Comparison of ENCODE assay signal across 8 mouse cellular contexts in the genomic region with DNA sequence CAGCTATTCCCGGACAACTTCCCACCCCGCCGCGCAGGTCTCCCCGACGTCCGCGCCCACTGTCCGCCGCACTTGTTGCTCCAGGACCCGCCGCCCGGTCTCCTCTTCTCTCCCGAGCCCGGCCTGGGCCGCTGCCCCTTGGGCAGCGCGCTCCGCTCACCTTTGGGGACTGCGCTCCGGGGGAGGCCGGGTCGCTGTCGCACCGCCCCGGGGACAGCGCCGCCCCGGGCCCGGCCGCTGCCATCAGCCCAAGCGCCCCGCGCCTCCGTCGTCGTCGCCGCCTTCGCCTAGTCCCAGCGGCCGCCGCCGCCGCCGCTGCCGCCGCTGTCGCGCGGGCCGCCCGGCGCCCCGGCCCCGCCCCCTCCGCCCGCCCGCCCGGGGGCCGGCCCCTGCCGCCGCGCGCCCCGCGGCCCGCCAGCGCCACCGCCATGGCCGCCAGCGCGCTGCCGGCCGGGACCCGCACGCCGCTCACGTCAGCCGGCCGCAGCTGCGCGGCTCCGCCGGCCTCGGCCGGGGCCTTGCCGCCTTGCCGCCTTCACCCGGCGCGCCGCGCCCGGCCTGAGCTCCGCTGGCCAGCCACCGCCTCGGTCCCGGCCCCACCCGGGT. TPM values are rescaled to one million over a fixed set of nuclear protein-coding genes. Genes with fewer than 3 reads are reported as not detected.
DNase-seq lines count a peak whose midpoint lies in the region; ATAC-seq lines count a peak whose summit lies in the region.
"Not testable (repeated sequence)": the region's sequence is repeated elsewhere in the genome, so short reads cannot be mapped to it uniquely, and the experiment has no call there.

Gene Phf10, minus strand, starts transcription at position 323 of the 606 bp plus-strand sequence.

- peak; percentile 84 for ATAC-seq in hindbrain, embryonic 14.5 days (ENCODE audit: low FRiP score)

- not testable (repeated sequence) for H3K9me3 ChIP-seq in hindbrain, embryonic 14.5 days (ENCODE audit: control insufficient read depth, low read length)

- H3K27ac ChIP-seq in hindbrain, embryonic 14.5 days, result not testable (repeated sequence)

- H3K4me2 ChIP-seq in hindbrain, embryonic 14.5 days (replicated peaks), result peak within 1 kb of the TSS; percentile 99

- under 1% methylated on average over 48 of the region's 100 CpGs for WGBS in hindbrain, embryonic 14.5 days

- not testable (repeated sequence) for H3K27me3 ChIP-seq in hindbrain, embryonic 14.5 days (ENCODE audit: control insufficient read depth, insufficient read depth, low read length)

- peak within 1 kb of the TSS; percentile 69 for H3K4me3 ChIP-seq in hindbrain, embryonic 14.5 days (replicated peaks; ENCODE audit: low read length)

- peaks cover 15% of the 10 kb centered on the region; the same call in 1 of the 2 replicates for H3K36me3 ChIP-seq in hindbrain, embryonic 14.5 days (replicated peaks; ENCODE audit: control insufficient read depth, insufficient read depth)

- peaks cover 12% of the 10 kb centered on the region for H3K4me1 ChIP-seq in hindbrain, embryonic 14.5 days (replicated peaks; ENCODE audit: control insufficient read depth, insufficient read depth, low read length)

- peak within 1 kb of the TSS; percentile 73 for H3K9ac ChIP-seq in hindbrain, embryonic 14.5 days

- DNase-seq in T-cell, adult 2 months (ENCODE audit: low spot score), result peak; percentile 25
- peak; percentile 22 to 26 for DNase-seq in cerebellum, postnatal 4 days (ENCODE audit: low spot score in 2 of 2)
- DNase-seq in gastrocnemius, postnatal 10 days, result peak; percentile 49
- DNase-seq in hindbrain, embryonic 14.5 days (ENCODE audit: low spot score), result not testable (repeated sequence)
- DNase-seq in layer of hippocampus, postnatal 36 days, result peak in 1 of 2 experiments; percentile 21
- DNase-seq in lung, postnatal 10 days, result peak; percentile 51
- DNase-seq in ovary, postnatal 14 days (ENCODE audit: low spot score), result peak; percentile 20
- DNase-seq in urinary bladder, adult 2 months (ENCODE audit: low spot score), result peak; percentile 61

RNA-seq across cellular contexts. Expression of gene Phf10, which starts in this region (rescaled TPM):
- total RNA-seq in gastrocnemius, postnatal 10 days (2021), result 10 to 100 TPM; 62.7 to 71.4 TPM
- polyA plus RNA-seq in hindbrain, embryonic 14.5 days (2014; fragmentation: Nextera tagmentation; extraction: Ambion mirVana), result 19.7 and 22.6 TPM in 2 replicates
- total RNA-seq in layer of hippocampus, postnatal 36 days (2021), result 10 to 100 TPM; 59.6 to 61.6 TPM
- 47.1 and 55.6 TPM in 2 replicates for polyA plus RNA-seq in urinary bladder, adult 2 months (2012; rRNA removed)
